Mouse (Mus musculus) intestine, embryonic 15.5 days (tissue): ENCODE results near the gene Sirt2. TPM values are rescaled to one million over a fixed set of nuclear protein-coding genes. Genes with fewer than 3 reads are reported as not detected.

ENCODE experiments used
- ATAC-seq: fragments of 200-750 bp; cut with Nextera tagmentation; 2 replicates; pipeline ENCODE4 v1.8.0; 2017; ENCODE audit warnings: moderate TSS enrichment, moderate library complexity
- H3K27ac ChIP-seq: fragments of 300-500 bp; sonication (generic); 2 replicates; pipeline ENCODE4 v1.5.1; 2015; ENCODE audit warnings: mild to moderate bottlenecking, inconsistent platforms
- H3K27me3 ChIP-seq: fragments of 300-500 bp; sonication (generic); replicated peaks from 2 replicates; pipeline ENCODE4 v1.6.1; 2015; ENCODE audit warnings: inconsistent platforms
- H3K36me3 ChIP-seq: fragments of 300-500 bp; sonication (generic); 2 replicates; pipeline ENCODE4 v1.6.1; 2015; ENCODE audit warnings: inconsistent platforms
- H3K4me1 ChIP-seq: fragments of 300-500 bp; sonication (generic); replicated peaks from 2 replicates; pipeline ENCODE4 v1.6.1; 2015; ENCODE audit warnings: inconsistent platforms
- H3K4me2 ChIP-seq: fragments of 300-500 bp; sonication (generic); replicated peaks from 2 replicates; pipeline ENCODE4 v1.6.1; 2015; ENCODE audit warnings: mild to moderate bottlenecking, inconsistent platforms
- H3K4me3 ChIP-seq: fragments of 300-500 bp; sonication (generic); replicated peaks from 2 replicates; pipeline ENCODE4 v1.5.1; 2015; ENCODE audit warnings: inconsistent platforms
- H3K9ac ChIP-seq: fragments of 300-500 bp; sonication (generic); 2 replicates; pipeline ENCODE4 v1.6.1; 2015; ENCODE audit warnings: inconsistent platforms
- H3K9me3 ChIP-seq: fragments of 300-500 bp; sonication (generic); 2 replicates; pipeline ENCODE4 v1.6.1; 2016; ENCODE audit warnings: inconsistent platforms
- WGBS: fragments of 180-500 bp; shearing (Covaris S2); methylation state at CpG from one replicate; pipeline ENCODE4 v1.1.7; 2015; 5-methylcytosine and 5-hydroxymethylcytosine counted together
- polyA plus RNA-seq: library from polyadenylated mRNA; unstranded; fragments of >200 nt; fragmentation: Nextera tagmentation; extraction: Ambion mirVana; gene quantifications from 2 replicates; pipeline ENCODE4 v1.2.1, GENCODE M21; 2015

The Sirt2 gene
- polyA plus RNA-seq, 1 experiment from 2014 or later: 54.9 TPM

- H3K4me1 ChIP-seq: peaks cover 8% of the 10 kb centered on the region
- H3K36me3 ChIP-seq: peaks cover 17% of the 10 kb centered on the region
- 73% methylated on average over 17 of the region's 17 CpGs for WGBS
- no peak overlapping the region for H3K4me3 ChIP-seq
- peak overlapping the region; percentile 35 for H3K4me2 ChIP-seq
- no peaks in the 10 kb centered on the region for H3K9me3 ChIP-seq
- H3K9ac ChIP-seq: 0 out of 2 replicates have a peak overlapping the region, but pooled peaks have one; percentile 13
- H3K27ac ChIP-seq: peak overlapping the region; percentile 86
- peak; percentile 40 for ATAC-seq
- no peaks in the 10 kb centered on the region for H3K27me3 ChIP-seq
Measured at GRCm38 (mm10) chr7:28831411-28832125, 65.0 kb downstream of the Sirt2 start.

- Histone ChIP-seq H3K27ac (peak overlapping the region; percentile 86), H3K4me3 (no peak overlapping the region)
- ATAC-seq: peak; percentile 72
Measured at GRCm38 (mm10) chr7:28832137-28832536, 65.6 kb downstream of the Sirt2 start.

GRCm38 (mm10) chr7:28833723-28834347 is 67.3 kb downstream of the Sirt2 start, which contains the start of gene Lgals4:
Gene Lgals4, plus strand, starts transcription at chr7:28833854.
- Histone ChIP-seq H3K36me3 (peaks cover 17% of the 10 kb centered on the region), H3K4me2 (peak within 1 kb of the TSS; percentile 57), H3K27me3 (no peaks in the 10 kb centered on the region), H3K9ac (peak within 1 kb of the TSS; percentile 57), H3K4me3 (peak within 1 kb of the TSS; percentile 42), H3K9me3 (no peaks in the 10 kb centered on the region), H3K4me1 (peaks cover 8% of the 10 kb centered on the region; the same call in 1 of the 2 replicates), H3K27ac (peak within 1 kb of the TSS; percentile 88)
- ATAC-seq: peak; percentile 88
- 71% methylated on average over 6 of the region's 6 CpGs for WGBS

More at GRCm38 (mm10) chr7:28832137-28832536, 65.6 kb downstream of the Sirt2 start:
- WGBS: 50% methylated on average over 6 of the region's 6 CpGs
- Histone ChIP-seq H3K4me1 (peaks cover 8% of the 10 kb centered on the region; the same call in 1 of the 2 replicates), H3K36me3 (peaks cover 17% of the 10 kb centered on the region), H3K9ac (no peak overlapping the region), H3K27me3 (no peaks in the 10 kb centered on the region), H3K9me3 (no peaks in the 10 kb centered on the region), H3K4me2 (peak overlapping the region; percentile 35)

- 0 out of 2 replicates have a peak, but pooled peaks cover 2% of the 10 kb centered on the region for H3K4me1 ChIP-seq
- H3K4me3 ChIP-seq: peak overlapping the region; percentile 42
- WGBS: 64% methylated on average over 5 of the region's 5 CpGs
- peak overlapping the region; percentile 24 for H3K9ac ChIP-seq
- H3K36me3 ChIP-seq: no peaks in the 10 kb centered on the region
- peak overlapping the region; percentile 88 for H3K27ac ChIP-seq
- ATAC-seq: no peak
- H3K27me3 ChIP-seq: no peaks in the 10 kb centered on the region
- H3K4me2 ChIP-seq: peak overlapping the region; percentile 57
- H3K9me3 ChIP-seq: no peaks in the 10 kb centered on the region
Measured at GRCm38 (mm10) chr7:28836936-28837335, 70.4 kb downstream of the Sirt2 start.

Other genes starting within 250 kb of the Sirt2 start
- not detected in 2 replicates for gene Ifnl3, start 243.9 kb upstream of the Sirt2 start, polyA plus RNA-seq
- gene Sycn, start 225.8 kb upstream of the Sirt2 start, polyA plus RNA-seq: 33.3 and 122 TPM in 2 replicates
- gene Nccrp1, start 219.5 kb upstream of the Sirt2 start, polyA plus RNA-seq: not detected in 2 replicates
- gene Samd4b, start 168.6 kb upstream of the Sirt2 start, polyA plus RNA-seq: 18.9 and 19.5 TPM in 2 replicates
- gene Pak4, start 168.6 kb upstream of the Sirt2 start, polyA plus RNA-seq: 51.7 and 53.1 TPM in 2 replicates
- 0.06 TPM in 1 of 2 replicates, not detected in the other for gene Acp7, start 135.4 kb upstream of the Sirt2 start, polyA plus RNA-seq
- 2.9 and 3.1 TPM in 2 replicates for gene Fbxo27, start 73.9 kb upstream of the Sirt2 start, polyA plus RNA-seq
- gene Fbxo17, start 49.9 kb upstream of the Sirt2 start, polyA plus RNA-seq: 6.6 and 6.7 TPM in 2 replicates
- gene Mrps12, start 24.9 kb upstream of the Sirt2 start, polyA plus RNA-seq: 136 and 143 TPM in 2 replicates
- 22.6 and 25.1 TPM in 2 replicates for gene Sars2, start 24.7 kb upstream of the Sirt2 start, polyA plus RNA-seq
- gene Ccer2, start 10.6 kb upstream of the Sirt2 start, polyA plus RNA-seq: not detected in 2 replicates
- gene Nfkbib, start 777 bp downstream of the Sirt2 start, polyA plus RNA-seq: 40.2 and 43.7 TPM in 2 replicates
- gene Rinl, start 22.2 kb downstream of the Sirt2 start, polyA plus RNA-seq: 4.5 and 5.6 TPM in 2 replicates
- 210 and 237 TPM in 2 replicates for gene Hnrnpl, start 41.8 kb downstream of the Sirt2 start, polyA plus RNA-seq
- gene Ech1, start 58.5 kb downstream of the Sirt2 start, polyA plus RNA-seq: 234 and 260 TPM in 2 replicates
- gene Lgals4, start 67.1 kb downstream of the Sirt2 start, polyA plus RNA-seq: 1,462 and 1,582 TPM in 2 replicates
- 0.98 and 1.4 TPM in 2 replicates for gene Lgals7, start 97.1 kb downstream of the Sirt2 start, polyA plus RNA-seq
- 0.30 TPM in 2 replicates for gene Capn12, start 114.7 kb downstream of the Sirt2 start, polyA plus RNA-seq
- gene Actn4, start 195.6 kb downstream of the Sirt2 start, polyA plus RNA-seq: 340 and 361 TPM in 2 replicates
- gene Eif3k, start 215.1 kb downstream of the Sirt2 start, polyA plus RNA-seq: 359 and 375 TPM in 2 replicates
- gene Map4k1, start 215.3 kb downstream of the Sirt2 start, polyA plus RNA-seq: 6.3 and 7.7 TPM in 2 replicates